8 mouse cellular contexts compared by ENCODE assay signal in genomic region chr19:9836581-9837340, GRCm38 (mm10). TPM values are rescaled to one million over a fixed set of nuclear protein-coding genes. Genes with fewer than 3 reads are reported as not detected.
DNase-seq lines count a peak whose midpoint lies in the region; ATAC-seq lines count a peak whose summit lies in the region.
"Not testable (repeated sequence)": the region's sequence is repeated elsewhere in the genome, so short reads cannot be mapped to it uniquely, and the experiment has no call there.

No protein-coding gene starts in this region.

- peak overlapping the region; percentile 36 for H3K4me3 ChIP-seq in limb, embryonic 15.5 days
- H3K4me3 ChIP-seq in midbrain, embryonic 15.5 days = peak overlapping the region; percentile 33

- WGBS in limb, embryonic 15.5 days = 14% methylated on average over 19 of the region's 21 CpGs
- WGBS in midbrain, embryonic 15.5 days = 13% methylated on average over 18 of the region's 21 CpGs

- intact Hi-C loops in heart, postnatal 36 days (cut with DNase I) = not testable (repeated sequence)

- peak; percentile 72; the same call in 1 of the 2 replicates for ATAC-seq in limb, embryonic 15.5 days (ENCODE audit: insufficient number of reproducible peaks, low FRiP score, low TSS enrichment, low read depth)
- peak; percentile 97 for ATAC-seq in midbrain, embryonic 15.5 days (replicated peaks)

- not testable (repeated sequence) for H3K9ac ChIP-seq in limb, embryonic 15.5 days; midbrain, embryonic 15.5 days

- not testable (repeated sequence) for H3K27me3 ChIP-seq in limb, embryonic 15.5 days; midbrain, embryonic 15.5 days (replicated peaks)

- not testable (repeated sequence) for H3K4me1 ChIP-seq in limb, embryonic 15.5 days; midbrain, embryonic 15.5 days

- not testable (repeated sequence) for H3K27ac ChIP-seq in limb, embryonic 15.5 days; midbrain, embryonic 15.5 days

- peak overlapping the region; percentile 31 for H3K4me2 ChIP-seq in limb, embryonic 15.5 days
- H3K4me2 ChIP-seq in midbrain, embryonic 15.5 days = peak overlapping the region; percentile 42

- not testable (repeated sequence) for H3K36me3 ChIP-seq in limb, embryonic 15.5 days; midbrain, embryonic 15.5 days (replicated peaks)

- not testable (repeated sequence) for H3K9me3 ChIP-seq in limb, embryonic 15.5 days; midbrain, embryonic 15.5 days

- DNase-seq in CD8-positive naive resting alpha-beta T cell, adult 2 months (ENCODE audit: low read depth in 2 of 2, low spot score in 2 of 2) = peak; percentile 11 to 32
- peak; percentile 27 for DNase-seq in cerebellum, adult 8-10 months
- peak; percentile 10 to 41 for DNase-seq in frontal cortex, postnatal 10 days (ENCODE audit: low spot score in 2 of 2)
- peak; percentile 46 to 64 for DNase-seq in heart, postnatal 36 days
- peak; percentile 46 to 69 for DNase-seq in kidney, postnatal 25 days
- peak; percentile 16 to 43 for DNase-seq in spleen, adult 18-20 months

RNA-seq across cellular contexts. Expression of gene Scgb2a2, which starts 10.6 kb away (rescaled TPM):
- total RNA-seq in heart, postnatal 36 days (2021) = not detected
- not detected in 2 replicates for polyA plus RNA-seq in limb, embryonic 15.5 days (2015; fragmentation: Nextera tagmentation; extraction: Ambion mirVana)
- polyA plus RNA-seq in midbrain, embryonic 15.5 days (2015; fragmentation: Nextera tagmentation; extraction: Ambion mirVana) = not detected in 2 replicates
